Mouse (Mus musculus): ENCODE measurements at regions not wholly inside any gene's neighbourhood (a gene's known extent, or its start where the extent isn't known, plus 50 kb on each side); places are given as distances from the start of the nearest gene placed in this dataset.

DNA sequence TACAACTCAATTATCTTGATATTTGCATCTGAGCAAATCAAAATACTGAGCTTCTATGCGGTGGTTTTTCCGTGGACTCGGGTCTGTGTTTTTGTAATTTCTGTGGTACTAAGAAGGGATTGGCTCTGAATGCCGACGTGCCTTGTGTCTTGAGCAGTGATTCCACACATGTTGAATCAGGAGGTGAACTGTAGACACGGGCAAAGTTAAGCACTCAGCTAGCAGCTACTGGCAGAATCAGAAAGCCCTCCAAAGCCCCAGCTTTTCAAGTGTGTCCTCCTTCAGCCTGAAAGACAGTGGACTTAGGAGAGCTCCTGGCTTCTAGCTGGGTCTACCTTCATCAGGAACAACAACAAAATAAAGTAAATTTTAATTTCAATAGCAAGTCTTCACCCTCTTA is 462.9 kb upstream of the Pou3f3 start:
- Histone ChIP-seq H3K4me1 (ENCODE audit: insufficient read depth) (no peaks in the 10 kb centered on the region), H3K36me3 (replicated peaks; ENCODE audit: insufficient read depth, low read length) (no peaks in the 10 kb centered on the region), H3K4me3 (ENCODE audit: low read depth, low read length) (no peak overlapping the region), H3K9me3 (ENCODE audit: low read length) (no peaks in the 10 kb centered on the region), H3K9ac (replicated peaks) (no peak overlapping the region), H3K4me2 (ENCODE audit: low read depth, low read length) (no peak overlapping the region), H3K27ac (ENCODE audit: low read depth) (no peak overlapping the region), H3K27me3 (ENCODE audit: insufficient read depth, low read length) (no peaks in the 10 kb centered on the region)
- TF ChIP-seq EP300 (IDR thresholded peaks at IDR 0.05; ENCODE audit: low read depth), result no peak
- no peak for TF ChIP-seq CTCF (IDR thresholded peaks at IDR 0.05; ENCODE audit: low read depth)
- ATAC-seq (no peak), DNase-seq (no peak)
- WGBS (ENCODE audit: insufficient replicate concordance), result 75% methylated on average over 6 of the region's 6 CpGs

DNA sequence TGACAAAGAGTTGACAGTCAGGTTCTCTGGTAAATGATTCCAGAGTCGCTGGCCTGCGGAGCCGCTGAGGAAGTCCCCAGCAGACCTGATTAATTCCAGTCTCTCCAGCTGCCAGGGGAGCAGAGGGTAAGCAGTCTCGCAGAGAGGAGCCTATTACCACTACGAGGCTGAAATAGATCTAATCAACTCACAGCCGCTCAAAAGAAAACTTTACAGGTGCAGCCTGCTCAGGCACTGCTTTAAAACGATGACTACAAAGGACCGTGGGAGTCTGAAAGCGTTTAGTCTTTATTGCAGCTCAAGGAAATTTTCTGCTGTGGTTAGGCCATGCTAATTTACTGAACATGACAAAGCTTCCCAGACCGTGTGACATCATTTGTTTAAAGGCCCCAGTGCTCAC is 462.3 kb upstream of the Pou3f3 start:
- Histone ChIP-seq H3K27me3 (ENCODE audit: insufficient read depth, low read length) (no peaks in the 10 kb centered on the region), H3K9me3 (ENCODE audit: low read length) (no peaks in the 10 kb centered on the region), H3K27ac (ENCODE audit: low read depth) (no peak overlapping the region), H3K4me3 (ENCODE audit: low read depth, low read length) (no peak overlapping the region), H3K9ac (replicated peaks) (no peak overlapping the region), H3K36me3 (replicated peaks; ENCODE audit: insufficient read depth, low read length) (no peaks in the 10 kb centered on the region), H3K4me1 (ENCODE audit: insufficient read depth) (no peaks in the 10 kb centered on the region), H3K4me2 (ENCODE audit: low read depth, low read length) (no peak overlapping the region)
- 44% methylated on average over 10 of the region's 10 CpGs for WGBS (ENCODE audit: insufficient replicate concordance)
- DNase-seq (no peak), ATAC-seq (no peak)
- no peak for TF ChIP-seq CTCF (IDR thresholded peaks at IDR 0.05; ENCODE audit: low read depth)
- TF ChIP-seq EP300 (IDR thresholded peaks at IDR 0.05; ENCODE audit: low read depth), result no peak

GRCm38 (mm10) chr1:42236466-42237010 is 459.0 kb upstream of the Pou3f3 start:
- H3K9me3 ChIP-seq (ENCODE audit: low read length), result no peaks in the 10 kb centered on the region
- TF ChIP-seq EP300 (IDR thresholded peaks at IDR 0.05; ENCODE audit: low read depth) (no peak), CTCF (IDR thresholded peaks at IDR 0.05; ENCODE audit: low read depth) (no peak)
- no peaks in the 10 kb centered on the region for H3K36me3 ChIP-seq (replicated peaks; ENCODE audit: insufficient read depth, low read length)
- no peaks in the 10 kb centered on the region for H3K27me3 ChIP-seq (ENCODE audit: insufficient read depth, low read length)
- no peaks in the 10 kb centered on the region for H3K4me1 ChIP-seq (ENCODE audit: insufficient read depth)
- whole genome bisulfite sequencing (ENCODE audit: insufficient replicate concordance), result 81% methylated on average over 2 of the region's 2 CpGs
- no peak for DNase-seq
- ATAC-seq, result no peak
- H3K9ac ChIP-seq (replicated peaks), result no peak overlapping the region
- H3K27ac ChIP-seq (ENCODE audit: low read depth), result no peak overlapping the region
- no peak overlapping the region for H3K4me2 ChIP-seq (ENCODE audit: low read depth, low read length)
- H3K4me3 ChIP-seq (ENCODE audit: low read depth, low read length), result no peak overlapping the region

DNA sequence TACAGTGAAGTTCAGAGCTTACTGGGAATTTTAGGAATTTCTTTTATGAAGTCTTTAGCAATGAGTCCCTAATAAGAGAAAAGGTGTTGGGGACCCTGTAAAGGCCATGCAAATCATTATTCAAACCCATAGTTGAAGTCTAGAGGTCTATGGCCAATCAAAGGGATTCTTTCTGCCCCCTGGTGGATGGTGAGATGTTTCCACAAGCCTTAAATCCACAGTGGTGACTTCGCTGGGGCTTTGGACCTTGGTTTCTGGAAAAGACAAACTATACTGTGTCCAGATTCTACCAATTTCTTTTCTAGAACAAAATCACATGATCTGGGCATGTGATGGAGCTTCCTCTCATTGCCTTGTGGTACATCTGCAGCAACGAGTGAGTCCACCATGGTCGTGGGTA is 457.2 kb upstream of the Pou3f3 start:
- H3K27me3 ChIP-seq (ENCODE audit: insufficient read depth, low read length), result no peaks in the 10 kb centered on the region
- DNase-seq (no peak), ATAC-seq (no peak)
- no peak overlapping the region for H3K27ac ChIP-seq (ENCODE audit: low read depth)
- WGBS (ENCODE audit: insufficient replicate concordance), result 61% methylated on average over 3 of the region's 3 CpGs
- H3K9me3 ChIP-seq (ENCODE audit: low read length), result no peaks in the 10 kb centered on the region
- H3K4me2 ChIP-seq (ENCODE audit: low read depth, low read length), result no peak overlapping the region
- TF ChIP-seq EP300 (IDR thresholded peaks at IDR 0.05; ENCODE audit: low read depth), result no peak
- TF ChIP-seq CTCF (IDR thresholded peaks at IDR 0.05; ENCODE audit: low read depth), result peak; percentile 38; the same call in 1 of the 2 replicates
- H3K4me3 ChIP-seq (ENCODE audit: low read depth, low read length), result no peak overlapping the region
- H3K9ac ChIP-seq (replicated peaks), result no peak overlapping the region
- no peaks in the 10 kb centered on the region for H3K36me3 ChIP-seq (replicated peaks; ENCODE audit: insufficient read depth, low read length)
- H3K4me1 ChIP-seq (ENCODE audit: insufficient read depth), result no peaks in the 10 kb centered on the region

GRCm38 (mm10) chr1:42241172-42241571 is 454.4 kb upstream of the Pou3f3 start:
- ATAC-seq (no peak), DNase-seq (no peak)
- 66% methylated on average over 9 of the region's 9 CpGs for WGBS (ENCODE audit: insufficient replicate concordance)
- H3K4me2 ChIP-seq (ENCODE audit: low read depth, low read length), result no peak overlapping the region
- TF ChIP-seq EP300 (IDR thresholded peaks at IDR 0.05; ENCODE audit: low read depth) (no peak), CTCF (IDR thresholded peaks at IDR 0.05; ENCODE audit: low read depth) (no peak)
- H3K4me3 ChIP-seq (ENCODE audit: low read depth, low read length), result no peak overlapping the region
- H3K4me1 ChIP-seq (ENCODE audit: insufficient read depth), result no peaks in the 10 kb centered on the region
- H3K9me3 ChIP-seq (ENCODE audit: low read length), result no peaks in the 10 kb centered on the region
- H3K36me3 ChIP-seq (replicated peaks; ENCODE audit: insufficient read depth, low read length), result no peaks in the 10 kb centered on the region
- H3K9ac ChIP-seq (replicated peaks), result no peak overlapping the region
- H3K27ac ChIP-seq (ENCODE audit: low read depth), result no peak overlapping the region
- no peaks in the 10 kb centered on the region for H3K27me3 ChIP-seq (ENCODE audit: insufficient read depth, low read length)

DNA sequence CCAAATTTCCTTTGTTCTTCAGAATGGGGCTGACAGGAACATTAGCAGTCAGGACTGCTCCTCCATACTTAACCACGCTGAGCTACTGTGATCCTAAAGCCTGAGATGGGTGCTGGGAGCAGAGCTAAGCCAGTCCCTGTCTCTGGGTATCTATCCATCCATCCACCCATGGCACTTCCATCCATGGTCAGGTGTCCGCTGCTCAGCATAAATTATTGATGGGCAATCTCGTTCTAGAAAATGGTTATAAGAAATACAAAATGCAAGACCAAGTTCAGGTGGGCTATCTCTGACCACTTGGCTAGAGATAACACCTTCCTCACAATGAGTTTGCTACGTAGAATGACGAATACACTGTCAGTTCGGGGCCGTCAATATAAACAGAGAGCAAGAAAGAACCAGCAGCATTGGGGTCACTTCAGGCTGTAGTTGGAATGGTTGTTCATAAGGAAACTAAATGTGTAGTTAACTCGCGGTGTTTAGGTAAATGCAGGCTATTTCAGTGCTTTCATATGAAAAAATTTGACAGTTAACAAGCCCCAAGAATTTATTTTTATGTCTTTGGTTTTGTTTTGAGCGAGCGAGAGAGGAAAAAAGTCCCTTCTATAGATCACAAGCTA is 453.9 kb upstream of the Pou3f3 start:
- WGBS (ENCODE audit: insufficient replicate concordance), result 74% methylated on average over 11 of the region's 11 CpGs
- Histone ChIP-seq H3K9me3 (ENCODE audit: low read length) (no peaks in the 10 kb centered on the region), H3K4me2 (ENCODE audit: low read depth, low read length) (no peak overlapping the region), H3K27me3 (ENCODE audit: insufficient read depth, low read length) (no peaks in the 10 kb centered on the region), H3K36me3 (replicated peaks; ENCODE audit: insufficient read depth, low read length) (no peaks in the 10 kb centered on the region), H3K4me1 (ENCODE audit: insufficient read depth) (no peaks in the 10 kb centered on the region), H3K9ac (replicated peaks) (no peak overlapping the region), H3K27ac (ENCODE audit: low read depth) (no peak overlapping the region), H3K4me3 (ENCODE audit: low read depth, low read length) (no peak overlapping the region)
- DNase-seq (no peak), ATAC-seq (no peak)
- no peak for TF ChIP-seq CTCF (IDR thresholded peaks at IDR 0.05; ENCODE audit: low read depth)
- no peak for TF ChIP-seq EP300 (IDR thresholded peaks at IDR 0.05; ENCODE audit: low read depth)

Measured in liver, postnatal 0 days (tissue).